Mouse (Mus musculus): ENCODE results near the gene Itga9.

- TF ChIP-seq POLR2A (IDR thresholded peaks at IDR 0.05; ENCODE audit: control insufficient read depth, extremely low read depth, insufficient read depth, low read length, poor library complexity), result no peak
- TF ChIP-seq CTCF (IDR thresholded peaks at IDR 0.05; ENCODE audit: borderline replicate concordance, control insufficient read depth, extremely low read depth, insufficient read depth, low read length, poor library complexity), result no peak
Observed at GRCm38 (mm10) chr9:118890149-118890548, 283.7 kb downstream of the Itga9 start.

Measured in thymus, adult 2 months (tissue).